Mouse (Mus musculus): Measurements from ENCODE around the gene Eef2k.

GRCm38 (mm10) chr7:120901701-120902100, 59.1 kb downstream of the Eef2k start:
- no peak for TF ChIP-seq CTCF (IDR thresholded peaks at IDR 0.05; ENCODE audit: low read depth, low read length)
- TF ChIP-seq POLR2A (IDR thresholded peaks at IDR 0.05; ENCODE audit: borderline replicate concordance, low read depth, low read length), result no peak
